ENCODE assay signal across 12 mouse cellular contexts in the genomic region with DNA sequence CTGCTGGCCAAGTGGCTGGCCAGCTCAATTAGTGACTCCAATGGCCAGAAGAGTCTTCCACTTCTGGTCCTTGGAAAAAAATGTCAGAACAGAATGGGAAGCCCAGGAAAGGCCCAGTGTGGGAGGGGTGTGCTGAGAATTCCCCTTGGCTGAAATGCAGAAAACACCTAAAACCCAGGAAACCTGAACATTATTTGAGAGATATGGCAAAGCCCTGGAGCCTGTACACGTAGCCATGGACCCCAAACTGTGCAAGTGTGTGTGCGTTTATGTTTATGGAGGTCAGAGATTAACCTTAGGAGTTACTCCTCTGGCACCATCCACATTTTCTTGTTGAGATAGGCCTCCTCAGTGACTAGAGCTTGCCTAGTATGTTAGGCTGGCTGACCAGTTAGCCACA. TPM values are rescaled to one million over a fixed set of nuclear protein-coding genes. Genes with fewer than 3 reads are reported as not detected.
"Had no signal": no experiment of that assay in that cellular context is flagged by ENCODE, and none has a peak within 500 bp of the region (broad histone marks: within the 10 kb centered on the region; RNA-seq: fewer than 3 reads in every experiment).

No protein-coding gene starts in this region.

RNA-seq across cellular contexts. Expression of gene Smok2a, which starts 22.2 kb away (rescaled TPM):
- polyA plus RNA-seq: neural tube, embryonic 11.5 days; neural tube, embryonic 12.5 days; neural tube, embryonic 13.5 days; neural tube, embryonic 14.5 days; neural tube, embryonic 15.5 days; small intestine, adult 2 months; spleen, adult 2 months; stomach, embryonic 15.5 days; stomach, embryonic 16.5 days; thymus, adult 2 months; thymus, postnatal 0 days; urinary bladder, adult 2 months had no signal

RNA-seq across cellular contexts. Expression of gene Smok2b, which starts 31.2 kb away (rescaled TPM):
- polyA plus RNA-seq: neural tube, embryonic 11.5 days; neural tube, embryonic 12.5 days; neural tube, embryonic 13.5 days; neural tube, embryonic 14.5 days; neural tube, embryonic 15.5 days; small intestine, adult 2 months; spleen, adult 2 months; stomach, embryonic 15.5 days; stomach, embryonic 16.5 days; thymus, adult 2 months; thymus, postnatal 0 days; urinary bladder, adult 2 months had no signal
